Mouse (Mus musculus) intestine, embryonic 16.5 days (tissue): ENCODE measurements around the gene Dst. TPM values are rescaled to one million over a fixed set of nuclear protein-coding genes. Genes with fewer than 3 reads are reported as not detected.
"Not testable (repeated sequence)": the region's sequence is repeated elsewhere in the genome, so short reads cannot be mapped to it uniquely, and the experiment has no call there.

Experiments
- ATAC-seq: fragments of 200-750 bp; cut with Nextera tagmentation; 2 replicates; pipeline ENCODE4 v1.8.0; 2017; ENCODE audit warnings: moderate TSS enrichment, moderate library complexity
- H3K27ac ChIP-seq: fragments of 300-500 bp; sonication (generic); 2 replicates; pipeline ENCODE4 v1.5.1; 2014; ENCODE audit warnings: mild to moderate bottlenecking, low read length
- H3K27me3 ChIP-seq: fragments of 300-500 bp; sonication (generic); replicated peaks from 2 replicates; pipeline ENCODE4 v1.6.1; 2014; ENCODE audit warnings: low read length, control low read depth, mixed read lengths; ENCODE audit not compliant: control insufficient read depth, insufficient read depth
- H3K36me3 ChIP-seq: fragments of 300-500 bp; sonication (generic); 2 replicates; pipeline ENCODE4 v1.6.1; 2014; ENCODE audit warnings: low read length, control low read depth; ENCODE audit not compliant: control insufficient read depth, insufficient read depth
- H3K4me1 ChIP-seq: fragments of 300-500 bp; sonication (generic); 2 replicates; pipeline ENCODE4 v1.6.1; 2014; ENCODE audit warnings: low read length, control low read depth, mixed read lengths; ENCODE audit not compliant: control insufficient read depth, insufficient read depth
- H3K4me2 ChIP-seq: fragments of 300-500 bp; sonication (generic); 2 replicates; pipeline ENCODE4 v1.6.1; 2014; ENCODE audit warnings: low read depth, low read length, control low read depth
- H3K4me3 ChIP-seq: fragments of 300-500 bp; sonication (generic); 2 replicates; pipeline ENCODE4 v1.5.1; 2014; ENCODE audit warnings: mild to moderate bottlenecking, low read length
- H3K9ac ChIP-seq: fragments of 300-500 bp; sonication (generic); 2 replicates; pipeline ENCODE4 v1.6.1; 2014; ENCODE audit warnings: low read depth, low read length
- H3K9me3 ChIP-seq: fragments of 300-500 bp; sonication (generic); 2 replicates; pipeline ENCODE4 v1.6.1; 2016; ENCODE audit warnings: low read length, control low read depth; ENCODE audit not compliant: control insufficient read depth
- WGBS: fragments of 180-500 bp; shearing (Covaris S2); extraction: QIAGEN DNeasy Blood & Tissue Kit; methylation state at CpG from one replicate; pipeline ENCODE4 v1.1.7; 2014; 5-methylcytosine and 5-hydroxymethylcytosine counted together
- polyA plus RNA-seq: library from polyadenylated mRNA; unstranded; fragments of >200 nt; fragmentation: Nextera tagmentation; extraction: Ambion mirVana; gene quantifications from 2 replicates; pipeline ENCODE4 v1.2.1, GENCODE M21; 2015

The Dst gene
- polyA plus RNA-seq, 1 experiment from 2014 or later = 15.1 TPM

- no peak overlapping the region for H3K27ac ChIP-seq
- no peaks in the 10 kb centered on the region for H3K27me3 ChIP-seq
- H3K36me3 ChIP-seq = peaks cover 8% of the 10 kb centered on the region; the same call in 1 of the 2 replicates
- WGBS = 78% methylated on average over 13 of the region's 13 CpGs
- no peaks in the 10 kb centered on the region; the same call in 1 of the 2 replicates for H3K4me1 ChIP-seq
- no peak for ATAC-seq
- H3K9ac ChIP-seq = no peak overlapping the region
- H3K4me3 ChIP-seq = no peak overlapping the region
- no peaks in the 10 kb centered on the region for H3K9me3 ChIP-seq
- H3K4me2 ChIP-seq = no peak overlapping the region
Observed at GRCm38 (mm10) chr1:34299507-34299906, 391.5 kb downstream of the Dst start.

GRCm38 (mm10) chr1:34300309-34300980, 392.4 kb downstream of the Dst start:
- 85% methylated on average over 13 of the region's 13 CpGs for WGBS

GRCm38 (mm10) chr1:34304227-34304626, 396.2 kb downstream of the Dst start:
- H3K9ac ChIP-seq = no peak overlapping the region
- H3K9me3 ChIP-seq = no peaks in the 10 kb centered on the region
- no peak overlapping the region for H3K27ac ChIP-seq
- no peak for ATAC-seq
- H3K36me3 ChIP-seq = peaks cover 3% of the 10 kb centered on the region
- WGBS = 77% methylated on average over 5 of the region's 5 CpGs
- H3K4me3 ChIP-seq = no peak overlapping the region
- no peaks in the 10 kb centered on the region for H3K27me3 ChIP-seq
- H3K4me1 ChIP-seq = no peaks in the 10 kb centered on the region
- no peak overlapping the region for H3K4me2 ChIP-seq

More at GRCm38 (mm10) chr1:34300309-34300980, 392.4 kb downstream of the Dst start:
- ATAC-seq = no peak
- Histone ChIP-seq H3K9me3 (no peaks in the 10 kb centered on the region), H3K9ac (no peak overlapping the region), H3K4me2 (no peak overlapping the region), H3K27ac (no peak overlapping the region), H3K4me3 (no peak overlapping the region), H3K4me1 (no peaks in the 10 kb centered on the region; the same call in 1 of the 2 replicates), H3K36me3 (peaks cover 3% of the 10 kb centered on the region; the same call in 1 of the 2 replicates), H3K27me3 (no peaks in the 10 kb centered on the region)

- Histone ChIP-seq H3K27me3 (no peaks in the 10 kb centered on the region), H3K36me3 (peaks cover 3% of the 10 kb centered on the region), H3K27ac (no peak overlapping the region), H3K4me3 (no peak overlapping the region), H3K4me2 (no peak overlapping the region), H3K9ac (no peak overlapping the region), H3K4me1 (no peaks in the 10 kb centered on the region), H3K9me3 (no peaks in the 10 kb centered on the region)
- WGBS = 90% methylated on average over 2 of the region's 2 CpGs
- no peak for ATAC-seq
Observed at GRCm38 (mm10) chr1:34306741-34307140, 398.7 kb downstream of the Dst start.

GRCm38 (mm10) chr1:34307191-34307590, 399.2 kb downstream of the Dst start:
- Histone ChIP-seq H3K36me3 (peaks cover 3% of the 10 kb centered on the region), H3K4me3 (no peak overlapping the region), H3K27ac (no peak overlapping the region), H3K4me1 (no peaks in the 10 kb centered on the region), H3K9me3 (no peaks in the 10 kb centered on the region), H3K4me2 (no peak overlapping the region), H3K9ac (no peak overlapping the region), H3K27me3 (no peaks in the 10 kb centered on the region)
- ATAC-seq = no peak
- WGBS = 95% methylated on average over 15 of the region's 15 CpGs

- ATAC-seq = not testable (repeated sequence)
- 97% methylated on average over 3 of the region's 3 CpGs for WGBS
Observed at GRCm38 (mm10) chr1:34308841-34309240, 400.8 kb downstream of the Dst start.

GRCm38 (mm10) chr1:34309396-34309795, 401.4 kb downstream of the Dst start:
- H3K9me3 ChIP-seq = no peaks in the 10 kb centered on the region
- no peak for ATAC-seq
- peaks cover 3% of the 10 kb centered on the region for H3K36me3 ChIP-seq
- no peak overlapping the region for H3K9ac ChIP-seq
- H3K27ac ChIP-seq = no peak overlapping the region
- H3K27me3 ChIP-seq = no peaks in the 10 kb centered on the region
- H3K4me3 ChIP-seq = no peak overlapping the region
- WGBS = 96% methylated on average over 12 of the region's 12 CpGs
- no peak overlapping the region for H3K4me2 ChIP-seq
- H3K4me1 ChIP-seq = 0 out of 2 replicates have a peak, but pooled peaks cover 3% of the 10 kb centered on the region

More at GRCm38 (mm10) chr1:34308841-34309240, 400.8 kb downstream of the Dst start:
- not testable (repeated sequence) for H3K4me3 ChIP-seq, H3K9ac ChIP-seq, H3K9me3 ChIP-seq, H3K4me2 ChIP-seq, H3K4me1 ChIP-seq, H3K27me3 ChIP-seq, H3K36me3 ChIP-seq, H3K27ac ChIP-seq

- H3K4me3 ChIP-seq = no peak overlapping the region
- H3K9ac ChIP-seq = no peak overlapping the region
- H3K9me3 ChIP-seq = no peaks in the 10 kb centered on the region
- no peak for ATAC-seq
- 0 out of 2 replicates have a peak, but pooled peaks cover 3% of the 10 kb centered on the region for H3K4me1 ChIP-seq
- no peaks in the 10 kb centered on the region for H3K27me3 ChIP-seq
- H3K36me3 ChIP-seq = peaks cover 3% of the 10 kb centered on the region
- no peak overlapping the region for H3K4me2 ChIP-seq
- peak overlapping the region; percentile 16 for H3K27ac ChIP-seq
- 73% methylated on average over 8 of the region's 8 CpGs for WGBS
Observed at GRCm38 (mm10) chr1:34310532-34311250, 402.7 kb downstream of the Dst start.

- Histone ChIP-seq H3K36me3 (no peaks in the 10 kb centered on the region), H3K27ac (no peak overlapping the region), H3K9me3 (no peaks in the 10 kb centered on the region), H3K4me1 (0 out of 2 replicates have a peak, but pooled peaks cover 3% of the 10 kb centered on the region), H3K4me3 (no peak overlapping the region), H3K4me2 (no peak overlapping the region), H3K9ac (no peak overlapping the region), H3K27me3 (no peaks in the 10 kb centered on the region)
- no peak for ATAC-seq
- 86% methylated on average over 4 of the region's 4 CpGs for WGBS
Observed at GRCm38 (mm10) chr1:34312806-34313205, 404.8 kb downstream of the Dst start.
